Mouse (Mus musculus) midbrain, postnatal 0 days (tissue): ENCODE measurements around the gene Kdm6b. TPM values are rescaled to one million over a fixed set of nuclear protein-coding genes. Genes with fewer than 3 reads are reported as not detected.

Source experiments
- ATAC-seq: fragments of 200-750 bp; cut with Nextera tagmentation; 2 replicates; pipeline ENCODE4 v1.8.0; 2017; ENCODE audit warnings: moderate number of reproducible peaks, mild to moderate bottlenecking, moderate TSS enrichment, moderate library complexity; ENCODE audit not compliant: low FRiP score
- DNase-seq: peaks from one replicate; pipeline ENCODE4 v3.0.0-alpha.2; 2015; ENCODE audit warnings: low spot score
- H3K27ac ChIP-seq: fragments of 300-500 bp; sonication (generic); 2 replicates; pipeline ENCODE4 v1.5.1; 2014; ENCODE audit warnings: low read depth, mild to moderate bottlenecking, low read length, mixed read lengths
- H3K27me3 ChIP-seq: fragments of 300-500 bp; sonication (generic); 2 replicates; pipeline ENCODE4 v1.6.1; 2014; ENCODE audit warnings: low read length, control low read depth, mixed read lengths; ENCODE audit not compliant: insufficient read depth
- H3K36me3 ChIP-seq: fragments of 300-500 bp; sonication (generic); 2 replicates; pipeline ENCODE4 v1.6.1; 2014; ENCODE audit warnings: low read length, control low read depth, mixed read lengths; ENCODE audit not compliant: insufficient read depth
- H3K4me1 ChIP-seq: fragments of 300-500 bp; sonication (generic); 2 replicates; pipeline ENCODE4 v1.6.1; 2014; ENCODE audit warnings: mild to moderate bottlenecking, control low read depth, antibody characterized with exemption, low read length, mixed read lengths; ENCODE audit not compliant: insufficient read depth
- H3K4me2 ChIP-seq: fragments of 300-500 bp; sonication (generic); 2 replicates; pipeline ENCODE4 v1.6.1; 2014; ENCODE audit warnings: low read depth, mild to moderate bottlenecking, low read length, mixed read lengths; ENCODE audit not compliant: poor library complexity, severe bottlenecking
- H3K4me3 ChIP-seq: fragments of 300-500 bp; sonication (generic); 2 replicates; pipeline ENCODE4 v1.5.1; 2014; ENCODE audit warnings: low read depth, mild to moderate bottlenecking, low read length, moderate library complexity
- H3K9ac ChIP-seq: fragments of 300-500 bp; sonication (generic); replicated peaks from 2 replicates; pipeline ENCODE4 v1.6.1; 2014; ENCODE audit warnings: mild to moderate bottlenecking, low read length, moderate library complexity, mixed read lengths; ENCODE audit not compliant: poor library complexity, severe bottlenecking
- H3K9me3 ChIP-seq: fragments of 300-500 bp; sonication (generic); 2 replicates; pipeline ENCODE4 v1.6.1; 2016; ENCODE audit warnings: low read length, control low read depth
- CTCF ChIP-seq: IDR thresholded peaks from 2 replicates; pipeline ENCODE4 v1.5.1; 2016; ENCODE audit warnings: antibody characterized with exemption, mild to moderate bottlenecking
- WGBS: fragments of 180-500 bp; shearing (Covaris S2); extraction: QIAGEN DNeasy Blood & Tissue Kit; methylation state at CpG from one replicate; pipeline ENCODE4 v1.1.7; 2014; 5-methylcytosine and 5-hydroxymethylcytosine counted together
- polyA plus RNA-seq: library from polyadenylated mRNA; unstranded; fragments of >200 nt; fragmentation: Nextera tagmentation; extraction: Ambion mirVana; gene quantifications from 2 replicates; pipeline ENCODE4 v1.2.1, GENCODE M21; 2015
- total RNA-seq: library from RNA; depleted of rRNA; stranded (reverse); fragments of >200 nt; gene quantifications from 2 replicates; pipeline ENCODE4 v1.2.3, GENCODE M21; 2014; rRNA removed

Gene Kdm6b
- total RNA-seq (12.1 and 14.5 TPM in 2 replicates), polyA plus RNA-seq (18.9 and 22.7 TPM in 2 replicates)

GRCm38 (mm10) chr11:69413221-69414181 lies at the start of gene Kdm6b:
Kdm6b (minus strand) TSS chr11:69413675.
- ATAC-seq: no peak
- Histone ChIP-seq H3K4me2 (peak within 1 kb of the TSS; percentile 94), H3K27me3 (no peaks in the 10 kb centered on the region), H3K9me3 (no peaks in the 10 kb centered on the region), H3K4me1 (peaks cover 28% of the 10 kb centered on the region), H3K9ac (peak within 1 kb of the TSS; percentile 98), H3K27ac (peak within 1 kb of the TSS; percentile 98), H3K36me3 (0 out of 2 replicates have a peak, but pooled peaks cover 4% of the 10 kb centered on the region), H3K4me3 (peak within 1 kb of the TSS; percentile 71)
- peak; percentile 41 for TF ChIP-seq CTCF
- WGBS: 31% methylated on average over 12 of the region's 12 CpGs
- peak; percentile 86 for DNase-seq

GRCm38 (mm10) chr11:69461568-69461967 lies 48.1 kb upstream of the Kdm6b start:
- Histone ChIP-seq H3K9ac (no peak overlapping the region), H3K9me3 (no peaks in the 10 kb centered on the region), H3K4me2 (no peak overlapping the region), H3K4me1 (no peaks in the 10 kb centered on the region), H3K4me3 (no peak overlapping the region), H3K36me3 (no peaks in the 10 kb centered on the region), H3K27ac (no peak overlapping the region), H3K27me3 (no peaks in the 10 kb centered on the region)
- DNase-seq (no peak), ATAC-seq (no peak)
- TF ChIP-seq CTCF: no peak
- 79% methylated on average over 5 of the region's 5 CpGs for WGBS

GRCm38 (mm10) chr11:69459883-69460282 lies 46.4 kb upstream of the Kdm6b start:
- ATAC-seq (no peak), DNase-seq (no peak)
- Histone ChIP-seq H3K27ac (no peak overlapping the region), H3K27me3 (no peaks in the 10 kb centered on the region), H3K4me3 (no peak overlapping the region), H3K36me3 (no peaks in the 10 kb centered on the region), H3K4me1 (no peaks in the 10 kb centered on the region), H3K9me3 (no peaks in the 10 kb centered on the region), H3K9ac (no peak overlapping the region), H3K4me2 (no peak overlapping the region)
- WGBS: 81% methylated on average over 4 of the region's 4 CpGs
- no peak for TF ChIP-seq CTCF

GRCm38 (mm10) chr11:69457006-69457579 lies 43.6 kb upstream of the Kdm6b start:
- Histone ChIP-seq H3K27ac (no peak overlapping the region), H3K4me1 (no peaks in the 10 kb centered on the region), H3K9me3 (no peaks in the 10 kb centered on the region), H3K9ac (no peak overlapping the region), H3K36me3 (no peaks in the 10 kb centered on the region), H3K27me3 (no peaks in the 10 kb centered on the region), H3K4me3 (no peak overlapping the region), H3K4me2 (no peak overlapping the region)
- no peak for TF ChIP-seq CTCF
- ATAC-seq: no peak
- WGBS: 21% methylated on average over 6 of the region's 6 CpGs
- DNase-seq: peak; percentile 74

- Histone ChIP-seq H3K9ac (no peak overlapping the region), H3K4me1 (peaks cover 5% of the 10 kb centered on the region; the same call in 1 of the 2 replicates), H3K27ac (no peak overlapping the region), H3K27me3 (no peaks in the 10 kb centered on the region), H3K36me3 (no peaks in the 10 kb centered on the region), H3K4me2 (no peak overlapping the region), H3K4me3 (no peak overlapping the region), H3K9me3 (no peaks in the 10 kb centered on the region)
- TF ChIP-seq CTCF: no peak
- no peak for ATAC-seq
- no peak for DNase-seq
- 56% methylated on average over 23 of the region's 23 CpGs for WGBS
These were observed 38.8 kb upstream of the Kdm6b start for GRCm38 (mm10) chr11:69452114-69452867.
